5 mouse cellular contexts compared by ENCODE assay signal in genomic region chr14:121714799-121715198, GRCm38 (mm10).
A peak's percentile ranks its signal among the peaks of the same experiment; 100 is the strongest.
DNase-seq lines count a peak whose midpoint lies in the region; ATAC-seq lines count a peak whose summit lies in the region.
"Not testable (repeated sequence)": the region's sequence is repeated elsewhere in the genome, so short reads cannot be mapped to it uniquely, and the experiment has no call there.

No protein-coding gene starts in this region.

- DNase-seq in 416B (ENCODE audit: low read depth) = peak; percentile 51
- peak; percentile 8 for DNase-seq in MEL-GATA-1-ER (ENCODE audit: extremely low read depth, low read depth)
- DNase-seq in heart, embryonic 10.5 days (ENCODE audit: low spot score) = not testable (repeated sequence)

- peak overlapping the region; percentile 72; the same call in 1 of the 2 replicates for H3K27ac ChIP-seq in heart, embryonic 10.5 days

- not testable (repeated sequence) for H3K4me3 ChIP-seq in heart, embryonic 10.5 days

- H3K27me3 ChIP-seq in heart, embryonic 10.5 days (ENCODE audit: insufficient read depth, poor library complexity, severe bottlenecking) = not testable (repeated sequence)

- WGBS in heart, embryonic 10.5 days = 86% methylated on average over 3 of the region's 3 CpGs

- not testable (repeated sequence) for H3K9me3 ChIP-seq in heart, embryonic 10.5 days

- not testable (repeated sequence) for H3K36me3 ChIP-seq in heart, embryonic 10.5 days

- 0 out of 2 replicates have a peak, but pooled peaks have one; percentile 46 for ATAC-seq in common myeloid progenitor, adult 5-6 weeks (replicated peaks; ENCODE audit: low read depth, poor library complexity, severe bottlenecking)
- peak; percentile 67 for ATAC-seq in megakaryocyte, adult 5-6 weeks (ENCODE audit: poor library complexity, severe bottlenecking)

- H3K4me1 ChIP-seq in heart, embryonic 10.5 days = peaks cover 48% of the 10 kb centered on the region
